ENCODE assay signal across 8 mouse cellular contexts in genomic region chr11:25301130-25301529, GRCm38 (mm10).
DNase-seq lines count a peak whose midpoint lies in the region; ATAC-seq and TF ChIP-seq lines count a peak whose summit lies in the region.
"Had no signal": no experiment of that assay in that cellular context is flagged by ENCODE, and none has a peak within 500 bp of the region (broad histone marks: within the 10 kb centered on the region; RNA-seq: fewer than 3 reads in every experiment).

No protein-coding gene starts in this region.

- no peak overlapping the region for H3K4me3 ChIP-seq in ES-E14 (ENCODE audit: insufficient read depth in 1 of 2, low read depth in 1 of 2, low read length in 2 of 2, poor library complexity in 1 of 2, severe bottlenecking in 1 of 2)
- no peak overlapping the region for H3K4me3 ChIP-seq in spleen, adult 2 months (ENCODE audit: extremely low read depth, insufficient read depth, insufficient read length)
- H3K4me3 ChIP-seq: limb, embryonic 13.5 days had no signal

- H3K27me3 ChIP-seq in spleen, adult 2 months (ENCODE audit: control insufficient read depth, insufficient read depth, low read length) = no peaks in the 10 kb centered on the region
- H3K27me3 ChIP-seq: limb, embryonic 13.5 days had no signal

- H3K27ac ChIP-seq in ES-E14 (ENCODE audit: insufficient read depth, low read depth, low read length, poor library complexity, severe bottlenecking) = no peak overlapping the region
- H3K27ac ChIP-seq in spleen, adult 2 months (ENCODE audit: insufficient read depth, low read length) = no peak overlapping the region
- H3K27ac ChIP-seq: limb, embryonic 13.5 days had no signal

- WGBS in spleen, adult 2 months = 6% methylated on average over 9 of the region's 9 CpGs

- DNase-seq in ES-E14 (ENCODE audit: low read depth, low spot score) = peak; percentile 63
- DNase-seq in adrenal gland, adult 8-10 months = peak; percentile 31
- DNase-seq in embryo, embryonic 9.5 days (ENCODE audit: extremely low spot score) = peak; percentile 71
- peak; percentile 77 for DNase-seq in heart, postnatal 4 days
- DNase-seq in layer of hippocampus, postnatal 36 days = peak; percentile 40 to 45
- peak; percentile 50 to 71 for DNase-seq in spleen, adult 2 months (ENCODE audit: low read depth in 1 of 2, low spot score in 2 of 2)

- H3K9ac ChIP-seq in ES-E14 (ENCODE audit: insufficient read depth, low read depth, low read length, poor library complexity, severe bottlenecking) = no peak overlapping the region
- H3K9ac ChIP-seq: limb, embryonic 13.5 days had no signal

- no peaks in the 10 kb centered on the region for H3K4me1 ChIP-seq in ES-E14 (ENCODE audit: control insufficient read depth in 2 of 2, insufficient read depth in 2 of 2, low read length in 2 of 2, poor library complexity in 1 of 2)
- H3K4me1 ChIP-seq in spleen, adult 2 months (ENCODE audit: control insufficient read depth, insufficient read depth, insufficient read length) = no peaks in the 10 kb centered on the region
- H3K4me1 ChIP-seq: limb, embryonic 13.5 days had no signal

- in situ Hi-C loops in ES-E14 (cut with MboI; ENCODE audit: low sequenced_read_pairs in 2 of 2, unreplicated experiment in 2 of 2) = loop anchor here in 1 of 2 experiments (25.0 kb wide), 1 partner anchor 1264 kb away; no protein-coding TSS in a partner anchor

- no peaks in the 10 kb centered on the region for H3K36me3 ChIP-seq in ES-E14 (ENCODE audit: control insufficient read depth, insufficient read depth, low read length, poor library complexity, severe bottlenecking)
- H3K36me3 ChIP-seq in spleen, adult 2 months (ENCODE audit: control insufficient read depth, insufficient read depth, low read length) = no peaks in the 10 kb centered on the region
- H3K36me3 ChIP-seq: limb, embryonic 13.5 days had no signal

- no peak for TF ChIP-seq POLR2A in spleen, adult 2 months (IDR thresholded peaks at IDR 0.05; ENCODE audit: low read depth, low read length)

- peak; percentile 94 for ATAC-seq in megakaryocyte-erythroid progenitor cell, adult 5-6 weeks (replicated peaks; ENCODE audit: low FRiP score, low TSS enrichment, poor library complexity, severe bottlenecking)

- peak; percentile 51; the same call in 1 of the 2 replicates for TF ChIP-seq CTCF in spleen, adult 2 months (IDR thresholded peaks at IDR 0.05; ENCODE audit: extremely low read depth, insufficient read depth, insufficient read length, insufficient replicate concordance)

- H3K9me3 ChIP-seq in ES-E14 (ENCODE audit: control insufficient read depth, insufficient read depth, low read depth, low read length) = no peaks in the 10 kb centered on the region
- H3K9me3 ChIP-seq: limb, embryonic 13.5 days had no signal

TF ChIP-seq in ES-E14, 5 proteins besides CTCF, POLR2A, EP300 and RAD21:
- TF ChIP-seq CHD2 (IDR thresholded peaks at IDR 0.05; ENCODE audit: low read depth, low read length) (no peak), MAFK (IDR thresholded peaks at IDR 0.05; ENCODE audit: insufficient read depth, low read depth, low read length) (no peak), ZC3H11A (IDR thresholded peaks at IDR 0.05; ENCODE audit: borderline replicate concordance, low read depth, low read length) (peak; percentile 49; the same call in 1 of the 2 replicates), HCFC1 (IDR thresholded peaks at IDR 0.05; ENCODE audit: borderline replicate concordance, insufficient read depth, low read length) (no peak), ZNF384 (IDR thresholded peaks at IDR 0.05; ENCODE audit: low read depth, low read length) (no peak)
